Mouse (Mus musculus) right cerebral cortex, postnatal 25 days (tissue): ENCODE data around the gene Olfr320.
"Not testable (repeated sequence)": the region's sequence is repeated elsewhere in the genome, so short reads cannot be mapped to it uniquely, and the experiment has no call there.

ENCODE experiments used
- DNase-seq: peaks from one replicate; pipeline ENCODE4 v3.0.0; 2022

Olfr320 gene

DNA sequence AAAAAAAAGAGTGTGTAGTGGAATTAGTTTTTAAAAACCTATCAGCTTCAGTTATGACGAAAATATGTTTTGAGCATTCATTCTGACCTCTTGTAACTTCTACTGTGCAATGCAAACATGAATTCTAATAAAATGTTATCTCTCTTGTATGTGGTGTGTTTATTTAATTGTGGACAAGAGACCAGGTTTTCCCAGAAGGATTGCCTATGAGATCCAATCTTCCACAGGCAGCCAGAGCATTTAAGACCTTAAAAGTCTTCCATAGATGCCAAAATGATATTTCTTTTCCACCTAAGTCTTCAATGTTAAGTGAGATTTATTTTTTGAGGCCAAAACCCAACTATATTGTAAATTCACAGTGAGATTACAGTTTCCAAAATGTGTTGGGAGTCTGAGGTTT is at the start of gene Olfr320:
TSS of gene Olfr320 (plus strand) at position 301 of the 400 bp plus-strand sequence.
- no peak for DNase-seq

- DNase-seq, result no peak
These were observed 46.0 kb upstream of the Olfr320 start for GRCm38 (mm10) chr11:58634878-58635277.

DNA sequence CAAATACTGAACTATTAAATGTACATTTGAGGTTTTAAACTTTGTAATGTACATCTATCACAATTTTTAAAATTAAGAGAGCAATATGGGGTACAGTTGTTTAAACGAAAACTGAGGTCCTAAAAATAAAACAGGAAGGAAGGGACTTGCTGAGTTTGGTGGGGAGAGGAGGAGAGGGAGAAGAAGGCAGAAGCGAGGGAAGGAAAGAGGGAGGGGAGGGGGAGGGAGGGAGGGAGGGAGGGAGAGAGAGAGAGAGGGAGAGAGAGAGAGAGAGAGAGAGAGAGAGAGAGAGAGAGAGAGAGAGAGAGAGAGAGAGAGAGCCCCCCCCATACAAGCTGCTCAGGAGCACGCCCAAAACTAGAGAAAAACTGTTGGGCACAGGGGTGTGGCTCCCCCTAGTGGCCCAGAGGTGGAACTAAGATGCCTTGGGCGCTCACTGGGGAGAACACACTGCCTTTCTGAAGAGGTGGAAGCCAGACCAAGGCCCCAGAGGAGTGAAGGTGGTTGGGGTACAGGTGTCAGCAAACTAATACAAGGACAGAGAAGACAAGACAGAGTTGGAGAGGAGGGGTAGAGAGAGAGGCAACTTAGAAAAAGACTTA is 44.4 kb upstream of the Olfr320 start:
- no peak for DNase-seq

- DNase-seq, result no peak
These were observed 42.7 kb upstream of the Olfr320 start for GRCm38 (mm10) chr11:58638176-58638701.

- DNase-seq, result no peak
These were observed 40.5 kb upstream of the Olfr320 start, which contains the start of gene Trim58 for GRCm38 (mm10) chr11:58640272-58640867. Gene Trim58 (plus strand): TSS chr11:58640465.

GRCm38 (mm10) chr11:58641057-58641456 is 39.8 kb upstream of the Olfr320 start:
- DNase-seq, result no peak

GRCm38 (mm10) chr11:58641638-58642358 is 39.1 kb upstream of the Olfr320 start:
- no peak for DNase-seq

- no peak for DNase-seq
These were observed 37.5 kb upstream of the Olfr320 start for GRCm38 (mm10) chr11:58643350-58643749.

- no peak for DNase-seq
These were observed 25.7 kb upstream of the Olfr320 start for GRCm38 (mm10) chr11:58655151-58655550.

GRCm38 (mm10) chr11:58658596-58658995 is 22.3 kb upstream of the Olfr320 start, which contains the start of gene Olfr322:
Gene Olfr322 (plus strand): TSS chr11:58658782.
- DNase-seq, result no peak

DNA sequence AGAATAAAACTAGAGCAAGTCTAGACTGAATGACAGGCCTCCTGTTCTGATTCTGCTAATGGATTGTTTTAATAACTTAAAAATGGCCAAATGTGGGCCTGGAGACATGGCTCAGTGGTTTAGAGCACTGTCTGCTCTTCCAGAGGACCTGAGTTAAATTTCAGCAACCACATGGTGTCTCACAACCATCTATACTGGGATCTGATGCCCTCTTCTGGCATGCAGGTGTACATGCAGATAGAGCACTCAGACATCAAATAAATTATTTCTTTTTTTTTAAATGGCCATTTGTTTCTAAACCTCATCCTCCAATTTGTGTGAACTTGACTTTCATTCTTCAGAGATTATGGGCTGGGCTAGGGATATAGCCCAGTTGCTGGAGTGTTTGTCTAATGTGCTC is 11.6 kb upstream of the Olfr320 start:
- no peak for DNase-seq

DNA sequence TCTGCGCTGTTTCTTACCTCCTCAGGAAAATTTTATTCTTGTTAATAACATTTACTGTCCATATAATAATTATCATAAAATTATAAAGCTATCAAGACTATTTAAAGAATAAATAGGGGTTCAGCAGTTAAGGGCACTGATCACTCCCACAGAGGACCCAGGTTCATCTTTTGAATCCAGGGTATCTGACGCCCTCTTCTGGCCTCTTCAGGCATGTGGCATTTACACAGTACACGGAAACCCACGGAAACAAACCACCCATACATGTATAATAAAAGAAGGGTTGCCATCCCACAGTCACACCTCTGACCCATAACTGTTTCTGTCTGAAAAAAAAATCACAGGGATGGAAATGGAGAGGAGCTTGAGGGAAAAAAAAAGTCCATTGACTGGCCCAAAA is 9.1 kb upstream of the Olfr320 start:
- DNase-seq, result no peak

- DNase-seq, result no peak
These were observed 18.0 kb downstream of the Olfr320 start, which contains the start of gene Olfr319 for GRCm38 (mm10) chr11:58698862-58699261. Gene Olfr319 (plus strand): TSS chr11:58699162.

GRCm38 (mm10) chr11:58709086-58709485 is 28.2 kb downstream of the Olfr320 start:
- no peak for DNase-seq

- DNase-seq, result not testable (repeated sequence)
These were observed 36.8 kb downstream of the Olfr320 start for GRCm38 (mm10) chr11:58717723-58718122.

DNA sequence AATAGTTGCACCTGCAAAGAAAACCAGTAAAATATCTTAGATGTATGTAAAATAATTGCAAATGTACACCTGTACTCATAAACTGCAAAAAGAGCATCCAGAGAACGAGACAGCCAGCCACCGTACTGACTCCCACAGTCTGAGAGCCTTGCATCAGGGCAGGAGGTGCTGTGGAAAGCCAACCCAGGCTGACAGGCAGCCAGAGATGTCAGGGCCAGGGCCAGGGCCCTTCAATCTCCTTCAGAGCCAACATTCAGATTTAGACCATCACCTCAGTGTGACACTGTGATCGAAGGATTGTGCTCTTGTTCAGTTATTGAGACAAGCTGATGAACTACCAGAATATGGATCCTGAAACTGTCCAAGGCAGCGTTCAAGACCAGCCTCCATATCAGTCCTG is 38.8 kb downstream of the Olfr320 start:
- no peak for DNase-seq

GRCm38 (mm10) chr11:58723914-58724313 is 43.0 kb downstream of the Olfr320 start, which contains the start of gene Olfr318:
Gene Olfr318 (minus strand): TSS chr11:58724014.
- no peak for DNase-seq

DNA sequence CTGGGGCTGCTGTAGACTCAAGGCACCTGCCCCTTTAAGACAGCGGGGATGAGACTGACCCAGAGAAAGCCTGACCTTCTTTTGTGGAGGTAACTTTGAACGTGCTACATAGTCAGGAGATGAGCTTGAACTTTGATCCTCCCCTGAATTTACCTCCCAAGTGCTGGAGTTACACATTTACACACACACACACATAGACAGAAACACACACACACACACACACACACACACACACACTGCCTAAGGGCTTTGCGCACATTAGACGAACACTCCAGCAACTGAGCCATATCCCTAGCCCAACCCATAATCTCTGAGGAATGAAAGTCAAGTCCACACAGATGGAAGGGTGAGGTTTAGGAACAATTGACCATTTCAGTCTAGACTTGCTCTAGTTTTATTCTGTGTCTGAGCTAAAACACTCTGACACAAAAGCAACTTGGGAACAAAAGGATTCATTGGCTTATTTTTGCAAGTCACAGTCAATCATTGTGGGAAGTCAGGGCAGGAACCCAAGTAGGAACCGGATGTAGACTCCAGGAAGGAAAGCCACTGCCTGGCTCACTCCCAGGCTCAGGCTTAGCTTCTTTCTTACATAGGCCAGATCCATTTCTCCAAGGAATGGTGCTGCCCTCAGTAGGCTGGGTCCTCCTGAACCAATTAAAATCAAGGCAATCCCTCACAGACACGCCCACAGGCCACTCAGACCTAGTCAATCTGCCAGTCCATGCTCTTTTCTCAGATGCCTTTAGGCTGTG is 47.2 kb downstream of the Olfr320 start:
- not testable (repeated sequence) for DNase-seq

- peak; percentile 46 for DNase-seq
These were observed 52.5 kb downstream of the Olfr320 start for GRCm38 (mm10) chr11:58733372-58733771.
